Mouse (Mus musculus): ENCODE data around the gene Pgls.

Gene Pgls

GRCm38 (mm10) chr8:71637149-71638095, 45.4 kb downstream of the Pgls start:
- DNase-seq (ENCODE audit: low spot score in 2 of 2) = no peak

- no peak for DNase-seq (ENCODE audit: low spot score in 2 of 2)
Observed at GRCm38 (mm10) chr8:71638321-71638720, 46.3 kb downstream of the Pgls start.

- no peak for DNase-seq (ENCODE audit: low spot score in 2 of 2)
Observed at GRCm38 (mm10) chr8:71639318-71639717, 47.3 kb downstream of the Pgls start.

GRCm38 (mm10) chr8:71645510-71645909, 53.5 kb downstream of the Pgls start:
- no peak for DNase-seq (ENCODE audit: low spot score in 2 of 2)
